Mouse (Mus musculus) embryonic facial prominence, embryonic 15.5 days (tissue): ENCODE results near the gene Pld2. TPM values are rescaled to one million over a fixed set of nuclear protein-coding genes. Genes with fewer than 3 reads are reported as not detected.

Source experiments
- ATAC-seq: fragments of 200-750 bp; cut with Nextera tagmentation; 2 replicates; pipeline ENCODE4 v1.8.0; 2017; ENCODE audit warnings: low read depth, moderate TSS enrichment; ENCODE audit not compliant: insufficient number of reproducible peaks, low FRiP score, low TSS enrichment
- H3K27ac ChIP-seq: fragments of 300-500 bp; sonication (generic); replicated peaks from 2 replicates; pipeline ENCODE4 v1.5.1; 2015; ENCODE audit warnings: mild to moderate bottlenecking, inconsistent platforms
- H3K27me3 ChIP-seq: fragments of 300-500 bp; sonication (generic); 2 replicates; pipeline ENCODE4 v1.6.1; 2015; ENCODE audit warnings: inconsistent platforms
- H3K36me3 ChIP-seq: fragments of 300-500 bp; sonication (generic); 2 replicates; pipeline ENCODE4 v1.6.1; 2015; ENCODE audit warnings: mild to moderate bottlenecking, inconsistent platforms
- H3K4me1 ChIP-seq: fragments of 300-500 bp; sonication (generic); 2 replicates; pipeline ENCODE4 v1.6.1; 2015; ENCODE audit warnings: inconsistent platforms
- H3K4me2 ChIP-seq: fragments of 300-500 bp; sonication (generic); replicated peaks from 2 replicates; pipeline ENCODE4 v1.6.1; 2015; ENCODE audit warnings: mild to moderate bottlenecking, inconsistent platforms
- H3K4me3 ChIP-seq: fragments of 300-500 bp; sonication (generic); replicated peaks from 2 replicates; pipeline ENCODE4 v1.5.1; 2015; ENCODE audit warnings: mild to moderate bottlenecking, inconsistent platforms
- H3K9ac ChIP-seq: fragments of 300-500 bp; sonication (generic); 2 replicates; pipeline ENCODE4 v1.6.1; 2015; ENCODE audit warnings: inconsistent platforms
- H3K9me3 ChIP-seq: fragments of 300-500 bp; sonication (generic); replicated peaks from 2 replicates; pipeline ENCODE4 v1.6.1; 2016; ENCODE audit warnings: inconsistent platforms
- WGBS: fragments of 180-500 bp; shearing (Covaris S2); methylation state at CpG from one replicate; pipeline ENCODE4 v1.1.7; 2015; 5-methylcytosine and 5-hydroxymethylcytosine counted together
- polyA plus RNA-seq: library from polyadenylated mRNA; unstranded; fragments of >200 nt; fragmentation: Nextera tagmentation; extraction: Ambion mirVana; gene quantifications from 2 replicates; pipeline ENCODE4 v1.2.1, GENCODE M21; 2015

Gene Pld2
- polyA plus RNA-seq, 1 experiment from 2014 or later = 13.2 TPM

DNA sequence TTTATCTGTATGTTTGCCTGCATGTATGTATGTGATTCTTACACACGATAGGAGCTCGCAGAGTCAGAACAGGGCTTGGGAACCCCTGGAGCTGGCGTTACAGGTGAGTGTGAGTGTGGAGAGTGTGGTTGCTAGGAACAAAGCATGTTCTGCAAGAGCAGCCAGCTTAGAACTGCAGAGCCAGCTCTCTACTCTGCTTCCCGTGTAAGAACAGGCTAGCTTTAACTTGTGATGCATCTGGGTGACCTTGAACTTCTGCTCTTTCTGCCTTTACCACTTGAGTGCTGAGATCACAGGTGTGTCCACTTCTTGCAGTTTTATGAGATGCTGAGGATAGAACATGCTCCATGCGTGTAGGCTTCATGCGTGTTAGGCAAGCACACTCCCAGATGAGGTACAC lies 39.1 kb downstream of the Pld2 start:
- Histone ChIP-seq H3K4me2 (no peak overlapping the region; the same call in 1 of the 2 replicates), H3K4me1 (peaks cover 74% of the 10 kb centered on the region), H3K36me3 (no peaks in the 10 kb centered on the region), H3K27me3 (no peaks in the 10 kb centered on the region), H3K9me3 (no peaks in the 10 kb centered on the region), H3K9ac (no peak overlapping the region), H3K27ac (peak overlapping the region; percentile 83), H3K4me3 (no peak overlapping the region)
- no peak for ATAC-seq
- WGBS = 76% methylated on average over 6 of the region's 6 CpGs

DNA sequence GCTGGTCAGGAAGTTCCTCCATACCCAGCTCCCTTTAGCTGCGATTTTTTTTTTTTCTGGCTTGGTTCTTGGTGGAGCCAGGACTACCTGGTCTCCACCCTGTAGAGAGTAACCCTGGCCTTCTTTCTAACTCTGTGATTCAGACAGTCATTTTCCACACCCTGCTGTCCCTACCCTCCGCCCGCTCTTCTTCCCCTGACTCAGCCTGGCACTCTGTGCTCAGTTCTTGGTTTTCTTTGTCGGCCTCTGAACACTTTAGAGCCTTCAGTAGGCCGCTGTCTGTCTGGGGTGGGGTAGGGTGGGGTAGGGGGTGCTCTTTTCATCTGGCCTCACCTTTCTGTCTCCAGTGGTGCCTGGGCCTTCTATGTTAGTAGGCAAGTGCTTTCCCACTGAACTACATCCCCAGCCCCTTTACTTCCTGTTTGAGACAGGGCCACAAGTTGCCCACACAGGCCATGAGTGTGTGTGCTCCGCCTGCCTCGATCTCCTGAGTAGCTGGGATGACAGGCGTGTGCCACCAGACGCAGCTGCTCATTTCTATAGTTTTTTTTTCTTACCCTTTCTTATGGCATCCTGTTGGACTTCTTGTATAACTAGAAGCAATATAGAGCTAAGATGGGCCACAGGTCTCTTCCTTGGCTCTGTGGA lies 40.0 kb downstream of the Pld2 start:
- no peak for ATAC-seq
- peaks cover 82% of the 10 kb centered on the region for H3K4me1 ChIP-seq
- 61% methylated on average over 9 of the region's 9 CpGs for WGBS

DNA sequence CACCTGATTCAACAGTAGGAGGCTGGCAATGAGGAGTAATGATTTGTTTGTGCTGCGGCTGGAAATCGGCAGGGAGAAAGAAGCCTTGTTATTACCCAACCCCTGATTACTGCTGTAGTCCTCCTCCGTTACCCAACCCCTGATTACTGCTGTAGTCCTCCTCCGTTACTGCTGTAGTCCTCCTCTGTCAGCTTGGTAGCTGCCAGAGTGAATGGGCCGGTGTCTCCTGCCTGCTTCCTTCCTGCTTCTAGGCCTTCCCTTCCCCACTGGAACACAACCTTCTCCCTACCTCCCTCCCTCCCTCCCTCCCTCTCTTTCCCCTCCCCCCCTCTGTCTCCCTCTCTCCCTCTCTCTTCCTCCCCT lies 40.5 kb downstream of the Pld2 start:
- 46% methylated on average over 5 of the region's 5 CpGs for WGBS
- Histone ChIP-seq H3K27ac (peak overlapping the region; percentile 83), H3K9me3 (no peaks in the 10 kb centered on the region), H3K4me3 (no peak overlapping the region), H3K9ac (no peak overlapping the region), H3K36me3 (no peaks in the 10 kb centered on the region), H3K27me3 (no peaks in the 10 kb centered on the region), H3K4me2 (no peak overlapping the region), H3K4me1 (peaks cover 87% of the 10 kb centered on the region)
- ATAC-seq = no peak

More for the DNA sequence above, 40.0 kb downstream of the Pld2 start:
- Histone ChIP-seq H3K36me3 (no peaks in the 10 kb centered on the region), H3K9me3 (no peaks in the 10 kb centered on the region), H3K4me2 (no peak overlapping the region), H3K9ac (no peak overlapping the region), H3K27me3 (no peaks in the 10 kb centered on the region), H3K4me3 (no peak overlapping the region), H3K27ac (peak overlapping the region; percentile 83)

DNA sequence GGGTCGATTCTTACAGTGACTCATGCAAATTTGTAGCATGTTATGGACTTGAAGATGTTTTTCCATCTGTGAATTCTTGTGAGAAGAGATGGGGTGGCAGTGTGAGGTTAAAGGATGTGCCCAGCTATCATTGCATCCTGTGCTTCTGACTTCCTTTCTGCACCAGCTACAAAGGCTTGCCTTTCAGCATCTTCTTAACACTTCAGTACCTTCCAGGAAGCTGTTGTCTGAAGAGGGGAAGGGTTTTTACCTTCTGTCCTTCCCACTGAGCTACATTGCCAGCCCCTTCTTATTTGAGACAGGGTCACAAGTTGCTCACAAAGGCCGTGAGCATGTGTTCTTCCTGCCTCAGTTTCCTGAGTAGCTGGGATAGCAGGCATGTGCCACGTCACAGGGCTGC lies 41.1 kb downstream of the Pld2 start:
- H3K4me2 ChIP-seq = no peak overlapping the region
- H3K9me3 ChIP-seq = no peaks in the 10 kb centered on the region
- no peaks in the 10 kb centered on the region for H3K27me3 ChIP-seq
- no peaks in the 10 kb centered on the region for H3K36me3 ChIP-seq
- no peak for ATAC-seq
- H3K9ac ChIP-seq = no peak overlapping the region
- H3K27ac ChIP-seq = peak overlapping the region; percentile 44; the same call in 1 of the 2 replicates
- no peak overlapping the region for H3K4me3 ChIP-seq
- peaks cover 92% of the 10 kb centered on the region for H3K4me1 ChIP-seq
- WGBS = 68% methylated on average over 3 of the region's 3 CpGs

DNA sequence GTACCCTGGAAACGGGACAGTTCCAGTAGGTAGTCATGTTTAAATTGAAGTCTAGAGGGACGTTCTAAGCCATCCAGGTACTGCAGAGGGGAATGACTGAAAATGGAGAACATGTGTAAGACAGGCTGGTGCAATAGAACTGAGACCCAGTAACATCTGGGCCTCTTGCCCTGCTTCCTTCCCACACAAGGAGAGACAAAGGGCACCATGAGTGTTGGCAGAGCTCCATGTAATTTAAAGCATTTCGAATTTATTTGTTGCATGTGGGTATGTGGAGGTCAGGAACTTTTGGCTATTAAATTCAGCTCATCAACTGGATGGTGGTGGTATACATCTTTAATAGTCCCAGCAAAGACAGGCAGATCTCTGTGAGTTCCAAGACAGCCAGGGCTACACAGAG lies 42.3 kb downstream of the Pld2 start:
- H3K27ac ChIP-seq = peak overlapping the region; percentile 82; the same call in 1 of the 2 replicates
- 24% methylated on average over 3 of the region's 3 CpGs for WGBS
- H3K27me3 ChIP-seq = no peaks in the 10 kb centered on the region
- no peaks in the 10 kb centered on the region for H3K36me3 ChIP-seq
- H3K4me1 ChIP-seq = peaks cover 93% of the 10 kb centered on the region
- no peak overlapping the region for H3K4me2 ChIP-seq
- H3K9ac ChIP-seq = no peak overlapping the region
- no peak for ATAC-seq
- H3K4me3 ChIP-seq = no peak overlapping the region
- H3K9me3 ChIP-seq = no peaks in the 10 kb centered on the region

DNA sequence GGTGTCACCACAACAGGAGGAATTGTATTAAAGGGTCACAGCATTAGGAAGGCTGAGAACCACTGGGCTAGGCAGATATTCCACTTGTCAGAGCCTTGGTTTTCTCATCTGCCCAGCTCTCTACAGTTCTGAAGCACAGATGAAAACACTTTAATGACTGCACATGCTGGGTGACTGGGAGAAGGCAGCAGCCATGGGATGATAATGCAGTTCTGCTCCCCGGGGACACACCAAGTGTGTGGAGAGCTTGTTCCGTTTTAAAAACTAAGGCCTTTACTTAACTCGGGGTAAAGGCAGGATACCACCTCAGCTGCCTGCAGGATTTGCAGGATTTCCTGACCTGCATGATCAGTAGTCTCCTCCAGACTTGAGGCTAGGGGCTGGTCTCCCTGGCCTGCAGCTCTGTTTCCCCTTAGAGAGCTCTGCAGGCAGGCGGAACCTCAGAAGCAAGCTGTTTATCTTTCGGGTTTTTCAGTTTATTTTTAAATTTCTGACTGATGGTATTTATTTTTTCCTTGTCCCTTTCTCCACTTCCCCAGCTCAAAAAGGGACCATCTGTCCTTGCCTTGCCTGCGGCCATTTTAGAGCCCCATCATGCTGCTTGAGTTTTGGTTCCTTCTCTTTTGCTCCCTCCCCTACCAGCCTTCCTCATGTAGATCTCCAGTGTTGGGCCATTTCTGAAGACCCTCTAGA lies 43.3 kb downstream of the Pld2 start:
- H3K27me3 ChIP-seq = no peaks in the 10 kb centered on the region
- no peak for ATAC-seq
- no peaks in the 10 kb centered on the region for H3K9me3 ChIP-seq
- H3K4me3 ChIP-seq = no peak overlapping the region
- no peak overlapping the region for H3K9ac ChIP-seq
- peaks cover 84% of the 10 kb centered on the region for H3K4me1 ChIP-seq
- H3K36me3 ChIP-seq = no peaks in the 10 kb centered on the region
- no peak overlapping the region for H3K4me2 ChIP-seq
- WGBS = 30% methylated on average over 6 of the region's 6 CpGs
- peak overlapping the region; percentile 82 for H3K27ac ChIP-seq

DNA sequence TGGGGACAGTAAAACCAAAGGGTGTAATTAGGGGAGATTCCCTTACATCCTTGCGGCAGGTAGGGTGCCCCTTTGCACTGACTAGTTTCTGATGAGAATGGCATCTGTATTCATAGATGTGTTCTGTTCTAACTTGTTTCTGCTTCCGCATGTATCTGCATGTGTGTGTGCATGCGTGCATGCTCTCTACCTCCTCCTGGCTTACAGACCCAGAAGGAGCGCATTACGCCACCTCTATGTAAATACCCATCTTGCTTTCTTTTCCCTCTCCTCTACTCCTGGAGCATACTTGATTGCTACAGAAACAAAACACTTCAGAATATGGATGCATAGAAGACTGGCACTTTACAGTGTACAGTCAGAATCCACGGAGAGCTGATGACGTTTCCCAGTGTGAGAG lies 43.9 kb downstream of the Pld2 start:
- ATAC-seq = no peak
- WGBS = 72% methylated on average over 7 of the region's 7 CpGs
- peak overlapping the region; percentile 82 for H3K27ac ChIP-seq

DNA sequence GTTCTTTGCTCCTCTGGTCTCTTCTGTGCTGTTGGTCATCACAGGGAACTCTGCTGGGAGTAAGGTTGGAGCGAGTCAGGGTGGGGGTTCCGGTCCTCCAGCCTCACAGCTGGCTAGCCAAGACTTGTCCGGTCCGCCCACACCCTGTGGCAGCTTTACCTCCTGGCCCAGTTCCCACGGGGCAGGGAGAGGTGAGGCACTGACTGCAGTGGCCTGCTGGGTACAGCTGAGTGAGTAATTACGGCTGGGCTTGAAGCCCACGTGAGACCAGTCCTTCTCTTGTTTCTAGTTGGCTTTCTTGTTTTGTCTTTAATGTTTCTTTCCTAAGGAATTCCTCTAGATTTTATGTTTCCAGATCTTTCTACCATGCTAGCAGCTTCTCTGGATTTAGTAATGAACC lies 45.6 kb downstream of the Pld2 start:
- Histone ChIP-seq H3K4me2 (peak overlapping the region; percentile 13; the same call in 1 of the 2 replicates), H3K27me3 (no peaks in the 10 kb centered on the region), H3K36me3 (no peaks in the 10 kb centered on the region), H3K4me3 (no peak overlapping the region), H3K4me1 (peaks cover 61% of the 10 kb centered on the region), H3K27ac (peak overlapping the region; percentile 82), H3K9ac (no peak overlapping the region), H3K9me3 (no peaks in the 10 kb centered on the region)
- WGBS = 36% methylated on average over 7 of the region's 7 CpGs
- ATAC-seq = peak; percentile 78

More for the DNA sequence above, 43.9 kb downstream of the Pld2 start:
- Histone ChIP-seq H3K4me3 (no peak overlapping the region), H3K4me2 (no peak overlapping the region), H3K27me3 (no peaks in the 10 kb centered on the region), H3K9me3 (no peaks in the 10 kb centered on the region), H3K36me3 (no peaks in the 10 kb centered on the region), H3K9ac (no peak overlapping the region), H3K4me1 (peaks cover 78% of the 10 kb centered on the region)

DNA sequence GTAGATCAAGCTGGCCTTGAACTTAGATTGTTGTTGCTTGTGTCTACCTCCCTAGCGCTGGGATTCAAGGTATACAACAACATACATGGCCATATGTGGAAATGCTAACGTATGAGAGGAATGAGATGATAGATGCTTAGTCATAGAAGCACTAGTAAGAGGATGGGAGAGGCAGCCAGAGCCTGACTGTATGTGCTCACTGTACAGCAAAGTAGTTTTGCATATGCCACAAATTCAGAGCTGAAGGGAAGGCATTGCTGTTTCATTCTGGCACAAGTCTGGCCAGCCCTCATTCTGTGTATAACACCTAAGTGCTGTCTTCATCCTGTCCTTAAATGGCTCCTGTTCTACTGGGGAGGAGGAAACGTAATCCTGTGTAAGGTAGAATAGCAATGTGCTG lies 46.4 kb downstream of the Pld2 start:
- Histone ChIP-seq H3K4me1 (peaks cover 54% of the 10 kb centered on the region), H3K9me3 (no peaks in the 10 kb centered on the region), H3K27me3 (no peaks in the 10 kb centered on the region), H3K4me3 (no peak overlapping the region), H3K27ac (no peak overlapping the region; the same call in 1 of the 2 replicates), H3K9ac (no peak overlapping the region), H3K36me3 (no peaks in the 10 kb centered on the region), H3K4me2 (no peak overlapping the region)
- WGBS = 72% methylated on average over 3 of the region's 3 CpGs
- no peak for ATAC-seq

DNA sequence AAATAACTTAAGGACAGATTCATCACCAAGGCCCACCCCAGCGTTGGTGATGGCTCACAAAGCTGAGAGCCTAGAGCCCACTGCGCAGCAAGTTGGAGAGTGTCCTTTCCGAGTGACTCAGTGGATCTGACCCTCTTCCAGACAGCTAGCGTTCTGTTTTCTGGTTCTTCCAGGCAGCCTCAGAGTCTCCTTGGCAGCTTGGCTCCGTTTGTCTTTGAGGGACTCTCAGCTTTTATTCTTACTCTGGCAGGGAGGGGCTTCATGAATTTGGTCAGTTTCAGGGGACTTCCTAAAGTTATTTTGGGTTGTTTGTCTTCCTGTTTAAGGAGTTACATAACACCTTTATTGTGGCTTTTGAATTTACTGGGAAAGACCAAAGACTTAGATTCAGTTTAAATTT lies 47.1 kb downstream of the Pld2 start:
- Histone ChIP-seq H3K9ac (no peak overlapping the region), H3K36me3 (no peaks in the 10 kb centered on the region), H3K4me2 (no peak overlapping the region), H3K4me1 (peaks cover 48% of the 10 kb centered on the region), H3K27ac (no peak overlapping the region), H3K9me3 (no peaks in the 10 kb centered on the region), H3K27me3 (no peaks in the 10 kb centered on the region), H3K4me3 (no peak overlapping the region)
- WGBS = 75% methylated on average over 5 of the region's 5 CpGs
- no peak for ATAC-seq

DNA sequence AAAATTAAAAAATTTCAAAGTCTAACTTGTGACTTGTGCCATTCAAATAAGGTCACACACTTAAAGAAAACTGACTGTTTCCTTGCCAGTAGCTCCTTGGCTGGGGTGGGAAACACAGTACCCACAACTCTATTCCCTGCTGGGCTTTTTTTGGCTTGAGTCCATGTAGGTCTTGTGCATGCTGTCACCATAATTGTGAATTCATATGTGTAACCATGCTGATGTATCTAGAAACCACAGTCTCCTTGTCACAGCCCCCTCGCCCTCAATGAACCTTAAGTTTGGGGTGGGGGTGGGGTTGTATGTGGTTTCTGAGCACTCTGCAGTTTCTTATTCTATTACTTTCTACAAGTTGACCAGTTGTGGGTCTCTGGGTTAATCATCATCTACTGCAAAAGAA lies 51.9 kb downstream of the Pld2 start:
- WGBS = 88% methylated on average over 1 of the region's 1 CpGs
- Histone ChIP-seq H3K27me3 (no peaks in the 10 kb centered on the region), H3K4me2 (no peak overlapping the region), H3K27ac (no peak overlapping the region), H3K4me3 (no peak overlapping the region), H3K9me3 (no peaks in the 10 kb centered on the region), H3K36me3 (no peaks in the 10 kb centered on the region), H3K9ac (no peak overlapping the region), H3K4me1 (peaks cover 2% of the 10 kb centered on the region; the same call in 1 of the 2 replicates)
- no peak for ATAC-seq
